Mouse (Mus musculus): ENCODE data around the gene Neu3. TPM values are rescaled to one million over a fixed set of nuclear protein-coding genes. Genes with fewer than 3 reads are reported as not detected.

Gene Neu3
- total and polyA plus RNA-seq, 3 experiments: 8.5 to 11.5 (median 11.0) TPM

DNA sequence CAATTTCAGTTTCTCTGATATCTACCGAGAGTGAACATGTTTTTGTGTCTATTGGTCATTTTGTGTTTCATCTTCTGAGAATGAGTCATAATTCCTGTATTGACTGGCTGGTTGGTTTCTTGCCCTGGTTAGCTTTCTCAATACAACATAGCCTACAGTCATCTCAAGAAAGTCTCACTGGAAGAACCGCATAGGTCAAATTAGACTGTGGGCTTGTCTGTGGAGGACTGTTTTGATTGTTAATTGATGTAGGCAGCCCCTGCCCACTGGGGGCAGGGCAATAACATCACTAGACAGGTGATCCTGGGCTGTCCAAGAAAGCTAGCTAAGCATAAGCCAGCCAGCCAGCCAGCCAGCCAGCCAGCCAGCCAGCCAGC lies 5.6 kb upstream of the Neu3 start (continued):
- TF ChIP-seq UBTF (IDR thresholded peaks at IDR 0.05; ENCODE audit: low read depth, low read length) (no peak; the same call in 1 of the 2 replicates), ETS1 (conservative IDR thresholded peaks at IDR 0.05; ENCODE audit: low read depth, low read length) (peak; percentile 99), SIN3A (IDR thresholded peaks at IDR 0.05; ENCODE audit: low read length) (peak; percentile 55; the same call in 1 of the 2 replicates), POLR2A (IDR thresholded peaks at IDR 0.05; ENCODE audit: low read depth, low read length) (0 out of 2 replicates have a peak, but pooled peaks have one; percentile 19), PAX5 (IDR thresholded peaks at IDR 0.05; ENCODE audit: low read length) (no peak), JUN (IDR thresholded peaks at IDR 0.05; ENCODE audit: insufficient read depth, low read depth, low read length) (peak; percentile 100), USF2 (conservative IDR thresholded peaks at IDR 0.05; ENCODE audit: low read depth, low read length) (no peak), TCF12 (IDR thresholded peaks at IDR 0.05; ENCODE audit: low read depth, low read length) (peak; percentile 87), GABPA (IDR thresholded peaks at IDR 0.05; ENCODE audit: insufficient replicate concordance, low read depth, low read length) (no peak), POLR2AphosphoS2 (IDR thresholded peaks at IDR 0.05; ENCODE audit: low read depth, low read length) (no peak), USF1 (IDR thresholded peaks at IDR 0.05; ENCODE audit: low read depth, low read length) (no peak), CHD2 (IDR thresholded peaks at IDR 0.05; ENCODE audit: low read length) (peak; percentile 87), HCFC1 (IDR thresholded peaks at IDR 0.05; ENCODE audit: low read depth, low read length) (peak; percentile 35; the same call in 1 of the 2 replicates), ZNF384 (IDR thresholded peaks at IDR 0.05; ENCODE audit: low read depth, low read length) (peak; percentile 14; the same call in 1 of the 2 replicates)

DNA sequence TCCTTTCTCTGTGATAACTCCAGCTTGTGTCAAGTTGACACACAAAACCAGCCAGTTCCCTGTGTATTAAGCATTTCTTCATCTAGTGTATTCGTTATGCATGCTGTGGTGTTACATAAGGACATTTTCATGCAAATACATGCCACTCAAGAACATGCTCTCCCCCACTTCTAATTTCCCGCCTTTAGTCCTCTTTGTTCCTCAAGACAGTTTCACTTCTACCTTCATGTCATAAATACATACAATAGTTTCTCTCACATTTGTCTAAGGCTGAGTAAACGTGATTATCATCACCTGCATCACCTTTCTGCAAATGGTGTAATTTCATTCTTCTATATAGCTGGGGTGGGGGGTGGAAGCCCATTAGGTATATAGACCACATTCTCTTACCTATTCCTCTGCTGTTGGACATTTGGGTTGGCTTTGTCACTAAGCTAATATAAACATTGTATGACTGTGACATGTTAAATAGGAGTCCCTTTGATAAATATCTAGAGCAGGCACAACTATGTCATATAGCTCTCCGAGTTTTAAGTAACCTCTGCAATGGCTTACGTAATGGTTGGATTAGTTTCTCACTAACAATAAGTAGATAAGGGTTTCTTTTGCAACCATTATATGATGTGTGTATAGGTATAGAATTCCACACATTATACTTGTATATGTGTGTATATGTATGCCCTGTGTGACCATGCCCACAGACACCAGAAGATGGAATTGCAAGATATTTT lies 5.1 kb upstream of the Neu3 start:
- Histone ChIP-seq H3K4me2 (ENCODE audit: insufficient read depth, low read depth, poor library complexity, severe bottlenecking) (peak overlapping the region; percentile 93), H3K9ac (ENCODE audit: insufficient read depth, low read depth) (no peak overlapping the region), H3K4me3 (replicated peaks in 1 of 3; ENCODE audit: low read depth in 2 of 3, low read length in 2 of 3, poor library complexity in 1 of 3) (no peak overlapping the region), H3K36me3 (replicated peaks in 1 of 2; ENCODE audit: control insufficient read depth in 1 of 2, insufficient read depth in 1 of 2, low read length in 1 of 2) (peaks cover 14 to 25% of the 10 kb centered on the region in 2 experiments), H3K79me2 (replicated peaks; ENCODE audit: control insufficient read depth, extremely low read depth, insufficient read depth, poor library complexity, severe bottlenecking) (no peaks in the 10 kb centered on the region), H3K9me3 (replicated peaks; ENCODE audit: low read length) (no peaks in the 10 kb centered on the region), H3K27me3 (replicated peaks) (no peaks in the 10 kb centered on the region), H3K4me1 (ENCODE audit: control insufficient read depth in 1 of 2, insufficient read depth in 2 of 2) (peaks cover 12 to 62% of the 10 kb centered on the region in 2 experiments; a peak in 3 of 4 replicates), H3K27ac (ENCODE audit: insufficient read depth, low read depth) (peak overlapping the region; percentile 64)
- DNase-seq (ENCODE audit: extremely low read depth): peak; percentile 83
- in situ Hi-C loops (cut with MboI; ENCODE audit: low pct_ligation_motif_present, low pct_unique_long_range_greater_than_20kb, low sequenced_read_pairs) (no loop called here), dilution Hi-C loops (cut with MboI; ENCODE audit: extremely low pct_ligation_motif_present, extremely low pct_unique_long_range_greater_than_20kb, low sequenced_read_pairs) (no loop called here)
- peak; percentile 57; the same call in 1 of the 2 replicates for TF ChIP-seq CHD2 (IDR thresholded peaks at IDR 0.05; ENCODE audit: low read length)
- no peak for TF ChIP-seq RAD21 (IDR thresholded peaks at IDR 0.05; ENCODE audit: low read depth, low read length)
- TF ChIP-seq CHD1 (IDR thresholded peaks at IDR 0.05; ENCODE audit: low read depth, low read length): peak; percentile 89; the same call in 1 of the 2 replicates
- TF ChIP-seq ELF1 (IDR thresholded peaks at IDR 0.05; ENCODE audit: low read depth, low read length): no peak
- no peak for TF ChIP-seq NELFE (IDR thresholded peaks at IDR 0.05; ENCODE audit: low read depth, low read length)
- peak; percentile 67; the same call in 1 of the 2 replicates for TF ChIP-seq SIN3A (IDR thresholded peaks at IDR 0.05; ENCODE audit: low read length)
- peak; percentile 59 for TF ChIP-seq JUND (conservative IDR thresholded peaks at IDR 0.05; ENCODE audit: low read depth, low read length)
- no peak for TF ChIP-seq UBTF (IDR thresholded peaks at IDR 0.05; ENCODE audit: low read depth, low read length)
- no peak for TF ChIP-seq NRF1 (IDR thresholded peaks at IDR 0.05; ENCODE audit: low read depth, low read length)
- no peak for TF ChIP-seq USF1 (IDR thresholded peaks at IDR 0.05; ENCODE audit: low read depth, low read length)
- peak; percentile 73; the same call in 1 of the 2 replicates for TF ChIP-seq MAFK (IDR thresholded peaks at IDR 0.05; ENCODE audit: insufficient replicate concordance, low read length)
- TF ChIP-seq EP300 (IDR thresholded peaks at IDR 0.05; ENCODE audit: low read length): peak; percentile 86
- TF ChIP-seq ZNF384 (IDR thresholded peaks at IDR 0.05; ENCODE audit: low read depth, low read length): no peak
- TF ChIP-seq TCF12 (IDR thresholded peaks at IDR 0.05; ENCODE audit: low read depth, low read length): peak; percentile 63
- peak; percentile 78 for TF ChIP-seq MXI1 (IDR thresholded peaks at IDR 0.05; ENCODE audit: low read depth, low read length)
- TF ChIP-seq MYC (IDR thresholded peaks at IDR 0.05; ENCODE audit: low read depth, low read length): peak; percentile 86
- no peak for TF ChIP-seq CTCF (conservative IDR thresholded peaks at IDR 0.05 in 1 of 2, IDR thresholded peaks at IDR 0.05 in 1 of 2; ENCODE audit: low read depth in 2 of 2, low read length in 2 of 2)
- TF ChIP-seq ETS1 (conservative IDR thresholded peaks at IDR 0.05; ENCODE audit: low read depth, low read length): peak; percentile 92
- TF ChIP-seq RCOR1 (conservative IDR thresholded peaks at IDR 0.05; ENCODE audit: low read depth, low read length): peak; percentile 84
- TF ChIP-seq TBP (conservative IDR thresholded peaks at IDR 0.05; ENCODE audit: low read depth, low read length): no peak
- no peak for TF ChIP-seq SMC3 (IDR thresholded peaks at IDR 0.05; ENCODE audit: low read depth, low read length)
- peak; percentile 63; the same call in 1 of the 2 replicates for TF ChIP-seq JUN (IDR thresholded peaks at IDR 0.05; ENCODE audit: insufficient read depth, low read depth, low read length)
- peak; percentile 90 for TF ChIP-seq MAX (IDR thresholded peaks at IDR 0.05; ENCODE audit: low read length)
- no peak for TF ChIP-seq POLR2A (IDR thresholded peaks at IDR 0.05; ENCODE audit: low read depth, low read length)
- no peak for TF ChIP-seq ZC3H11A (IDR thresholded peaks at IDR 0.05; ENCODE audit: low read depth, low read length)
- TF ChIP-seq MEF2A (IDR thresholded peaks at IDR 0.05; ENCODE audit: borderline replicate concordance, low read depth, low read length): peak; percentile 78
- TF ChIP-seq POLR2AphosphoS2 (IDR thresholded peaks at IDR 0.05; ENCODE audit: low read depth, low read length): no peak
- no peak for TF ChIP-seq USF2 (conservative IDR thresholded peaks at IDR 0.05; ENCODE audit: low read depth, low read length)
- peak; percentile 96 for TF ChIP-seq BHLHE40 (IDR thresholded peaks at IDR 0.05; ENCODE audit: low read depth, low read length)
- no peak for TF ChIP-seq ZMIZ1 (IDR thresholded peaks at IDR 0.05; ENCODE audit: low read depth, low read length)
- no peak for TF ChIP-seq PAX5 (IDR thresholded peaks at IDR 0.05; ENCODE audit: low read length)
- peak; percentile 95 for TF ChIP-seq IRF4 (IDR thresholded peaks at IDR 0.05; ENCODE audit: low read depth, low read length)

Measured in CH12.LX (cell line).